Mouse (Mus musculus): ENCODE data around the gene Noc4l.

Noc4l gene

GRCm38 (mm10) chr5:110652719-110653648 is at the start of gene Noc4l, which contains the start of gene Ddx51:
Gene Noc4l, minus strand, starts transcription at chr5:110653417.
Gene Ddx51, plus strand, starts transcription at chr5:110653451.
- DNase-seq (ENCODE audit: low read depth), result peak; percentile 92

GRCm38 (mm10) chr5:110698617-110699016 is 45.4 kb upstream of the Noc4l start:
- DNase-seq (ENCODE audit: low read depth), result no peak

- DNase-seq (ENCODE audit: low read depth), result no peak
Observed at GRCm38 (mm10) chr5:110682041-110682440, 28.8 kb upstream of the Noc4l start.

- DNase-seq (ENCODE audit: low read depth), result no peak
Observed at GRCm38 (mm10) chr5:110665486-110666121, 12.4 kb upstream of the Noc4l start.

GRCm38 (mm10) chr5:110664750-110665269 is 11.6 kb upstream of the Noc4l start:
- no peak for DNase-seq (ENCODE audit: low read depth)

- no peak for DNase-seq (ENCODE audit: low read depth)
Observed at GRCm38 (mm10) chr5:110664041-110664440, 10.8 kb upstream of the Noc4l start.

- DNase-seq (ENCODE audit: low read depth), result no peak
Observed at GRCm38 (mm10) chr5:110659682-110660081, 6.5 kb upstream of the Noc4l start.

GRCm38 (mm10) chr5:110653686-110654085 is 469 bp upstream of the Noc4l start:
- DNase-seq (ENCODE audit: low read depth), result no peak

GRCm38 (mm10) chr5:110646377-110646776 is 6.8 kb downstream of the Noc4l start:
- DNase-seq (ENCODE audit: low read depth), result peak; percentile 44

GRCm38 (mm10) chr5:110639459-110639858 is 13.8 kb downstream of the Noc4l start:
- peak; percentile 63 for DNase-seq (ENCODE audit: low read depth)

GRCm38 (mm10) chr5:110638306-110639074 is 14.7 kb downstream of the Noc4l start:
- DNase-seq (ENCODE audit: low read depth), result no peak

GRCm38 (mm10) chr5:110635951-110636707 is 17.1 kb downstream of the Noc4l start:
- no peak for DNase-seq (ENCODE audit: low read depth)

GRCm38 (mm10) chr5:110629525-110630120 is 23.6 kb downstream of the Noc4l start:
- no peak for DNase-seq (ENCODE audit: low read depth)

- no peak for DNase-seq (ENCODE audit: low read depth)
Observed at GRCm38 (mm10) chr5:110628156-110628555, 25.1 kb downstream of the Noc4l start.

GRCm38 (mm10) chr5:110627351-110627750 is 25.9 kb downstream of the Noc4l start:
- DNase-seq (ENCODE audit: low read depth), result no peak

GRCm38 (mm10) chr5:110624319-110624718 is 28.9 kb downstream of the Noc4l start:
- no peak for DNase-seq (ENCODE audit: low read depth)

- no peak for DNase-seq (ENCODE audit: low read depth)
Observed at GRCm38 (mm10) chr5:110619226-110619625, 34.0 kb downstream of the Noc4l start.

GRCm38 (mm10) chr5:110611435-110612158 is 41.6 kb downstream of the Noc4l start:
- no peak for DNase-seq (ENCODE audit: low read depth)

GRCm38 (mm10) chr5:110610484-110610883 is 42.7 kb downstream of the Noc4l start:
- no peak for DNase-seq (ENCODE audit: low read depth)

- no peak for DNase-seq (ENCODE audit: low read depth)
Observed at GRCm38 (mm10) chr5:110609868-110610267, 43.3 kb downstream of the Noc4l start.

All from c-Kit-positive CD71-positive TER-119-negative erythroid progenitor cells, embryonic 14.5 days (primary cell).